Mouse (Mus musculus): ENCODE measurements around the gene Ascc1.

Ascc1 gene

GRCm38 (mm10) chr10:60002673-60003212, at the start of gene Ascc1, which contains the start of gene Anapc16:
TSS of gene Ascc1 (plus strand) at chr10:60002805.
TSS of gene Anapc16 (minus strand) at chr10:60003135.
- DNase-seq (ENCODE audit: low spot score in 2 of 2), result peak; percentile 94 to 97

GRCm38 (mm10) chr10:59953564-59954039, 49.0 kb upstream of the Ascc1 start:
- no peak for DNase-seq (ENCODE audit: low spot score in 2 of 2)

GRCm38 (mm10) chr10:59956681-59957080, 45.9 kb upstream of the Ascc1 start:
- DNase-seq (ENCODE audit: low spot score in 2 of 2), result no peak

GRCm38 (mm10) chr10:59957171-59958149, 45.1 kb upstream of the Ascc1 start:
- DNase-seq (ENCODE audit: low spot score in 2 of 2), result peak in 1 of 2 experiments; percentile 58

- DNase-seq (ENCODE audit: low spot score in 2 of 2), result no peak
Measured at GRCm38 (mm10) chr10:59958458-59958857, 44.1 kb upstream of the Ascc1 start.

- no peak for DNase-seq (ENCODE audit: low spot score in 2 of 2)
Measured at GRCm38 (mm10) chr10:59959517-59959916, 43.1 kb upstream of the Ascc1 start.

- no peak for DNase-seq (ENCODE audit: low spot score in 2 of 2)
Measured at GRCm38 (mm10) chr10:59963609-59964008, 39.0 kb upstream of the Ascc1 start.

- no peak for DNase-seq (ENCODE audit: low spot score in 2 of 2)
Measured at GRCm38 (mm10) chr10:59964504-59965361, 37.9 kb upstream of the Ascc1 start.

GRCm38 (mm10) chr10:59965362-59965695, 37.3 kb upstream of the Ascc1 start:
- no peak for DNase-seq (ENCODE audit: low spot score in 2 of 2)

- DNase-seq (ENCODE audit: low spot score in 2 of 2), result no peak
Measured at GRCm38 (mm10) chr10:59965788-59966187, 36.8 kb upstream of the Ascc1 start.

- no peak for DNase-seq (ENCODE audit: low spot score in 2 of 2)
Measured at GRCm38 (mm10) chr10:59966743-59967142, 35.9 kb upstream of the Ascc1 start.

- DNase-seq (ENCODE audit: low spot score in 2 of 2), result no peak
Measured at GRCm38 (mm10) chr10:59967309-59967942, 35.2 kb upstream of the Ascc1 start.

- peak; percentile 49 to 81 for DNase-seq (ENCODE audit: low spot score in 2 of 2)
Measured at GRCm38 (mm10) chr10:59969821-59970449, 32.7 kb upstream of the Ascc1 start.

GRCm38 (mm10) chr10:59970450-59971062, 32.0 kb upstream of the Ascc1 start:
- no peak for DNase-seq (ENCODE audit: low spot score in 2 of 2)

- DNase-seq (ENCODE audit: low spot score in 2 of 2), result no peak
Measured at GRCm38 (mm10) chr10:59971813-59972212, 30.8 kb upstream of the Ascc1 start.

- no peak for DNase-seq (ENCODE audit: low spot score in 2 of 2)
Measured at GRCm38 (mm10) chr10:59972534-59972933, 30.1 kb upstream of the Ascc1 start.

- no peak for DNase-seq (ENCODE audit: low spot score in 2 of 2)
Measured at GRCm38 (mm10) chr10:59972999-59973398, 29.6 kb upstream of the Ascc1 start.

- no peak for DNase-seq (ENCODE audit: low spot score in 2 of 2)
Measured at GRCm38 (mm10) chr10:59973400-59973799, 29.2 kb upstream of the Ascc1 start.

GRCm38 (mm10) chr10:59974191-59974664, 28.4 kb upstream of the Ascc1 start:
- DNase-seq (ENCODE audit: low spot score in 2 of 2), result no peak

GRCm38 (mm10) chr10:59974786-59975185, 27.8 kb upstream of the Ascc1 start:
- DNase-seq (ENCODE audit: low spot score in 2 of 2), result no peak
